ENCODE assay signal across 8 mouse cellular contexts in genomic region chr17:27422726-27423381, GRCm38 (mm10).
DNase-seq lines count a peak whose midpoint lies in the region; ATAC-seq and TF ChIP-seq lines count a peak whose summit lies in the region.

No protein-coding gene starts in this region.

- DNase-seq in lung, embryonic 14.5 days = peak; percentile 87
- DNase-seq in lung, postnatal 25 days (ENCODE audit: low spot score) = no peak
- DNase-seq in forelimb bud, embryonic 11.5 days (ENCODE audit: low read depth, low spot score) = peak; percentile 78
- DNase-seq in limb, embryonic 14.5 days (ENCODE audit: low spot score) = peak; percentile 67
- DNase-seq in right cerebral cortex, postnatal 10 days (ENCODE audit: low spot score in 2 of 2) = peak; percentile 82 to 85
- DNase-seq in B cell, adult 2 months = no peak

- no peaks in the 10 kb centered on the region for H3K36me3 ChIP-seq in lung, embryonic 14.5 days (ENCODE audit: insufficient read depth)
- H3K36me3 ChIP-seq in hindbrain, embryonic 16.5 days (ENCODE audit: control insufficient read depth, insufficient read depth, low read length) = no peaks in the 10 kb centered on the region
- no peaks in the 10 kb centered on the region for H3K36me3 ChIP-seq in limb, embryonic 14.5 days (ENCODE audit: control insufficient read depth, insufficient read depth, low read length)

- H3K4me3 ChIP-seq in lung, embryonic 14.5 days (ENCODE audit: low read depth, low read length) = no peak overlapping the region
- H3K4me3 ChIP-seq in hindbrain, embryonic 16.5 days (ENCODE audit: low read length) = no peak overlapping the region
- H3K4me3 ChIP-seq in limb, embryonic 14.5 days (replicated peaks; ENCODE audit: low read length) = no peak overlapping the region

- 20% methylated on average over 10 of the region's 10 CpGs for WGBS in lung, embryonic 14.5 days
- WGBS in hindbrain, embryonic 16.5 days = 12% methylated on average over 10 of the region's 10 CpGs
- WGBS in limb, embryonic 14.5 days = 9% methylated on average over 10 of the region's 10 CpGs

- no peak for TF ChIP-seq POLR2A in limb, embryonic 14.5 days (IDR thresholded peaks at IDR 0.05; ENCODE audit: borderline replicate concordance, extremely low read depth, insufficient read depth, insufficient read length)

- no peak overlapping the region; the same call in 1 of the 2 replicates for H3K4me2 ChIP-seq in lung, embryonic 14.5 days
- peak overlapping the region; percentile 2; the same call in 1 of the 2 replicates for H3K4me2 ChIP-seq in hindbrain, embryonic 16.5 days (ENCODE audit: low read length)
- peak overlapping the region; percentile 37 for H3K4me2 ChIP-seq in limb, embryonic 14.5 days (replicated peaks; ENCODE audit: low read depth, low read length, severe bottlenecking)

- TF ChIP-seq CTCF in lung, embryonic 14.5 days (IDR thresholded peaks at IDR 0.05; ENCODE audit: low read depth) = no peak

- peak overlapping the region; percentile 90 for H3K27ac ChIP-seq in lung, embryonic 14.5 days (ENCODE audit: low read depth)
- peak overlapping the region; percentile 5; the same call in 1 of the 2 replicates for H3K27ac ChIP-seq in hindbrain, embryonic 16.5 days (ENCODE audit: low read depth, low read length)
- H3K27ac ChIP-seq in limb, embryonic 14.5 days (replicated peaks; ENCODE audit: low read depth, low read length) = peak overlapping the region; percentile 78

- ATAC-seq in lung, embryonic 14.5 days (ENCODE audit: insufficient read depth) = peak; percentile 90
- ATAC-seq in hindbrain, embryonic 16.5 days = peak; percentile 85
- ATAC-seq in limb, embryonic 14.5 days (ENCODE audit: low FRiP score, low read depth) = peak; percentile 79
- ATAC-seq in granulocyte monocyte progenitor cell, adult 5-6 weeks (replicated peaks; ENCODE audit: poor library complexity, severe bottlenecking) = no peak

- no peak overlapping the region for H3K9ac ChIP-seq in lung, embryonic 14.5 days
- H3K9ac ChIP-seq in hindbrain, embryonic 16.5 days (ENCODE audit: low read depth, low read length) = peak overlapping the region; percentile 10; the same call in 1 of the 2 replicates
- no peak overlapping the region for H3K9ac ChIP-seq in limb, embryonic 14.5 days (ENCODE audit: low read depth, low read length, severe bottlenecking)

- H3K27me3 ChIP-seq in lung, embryonic 14.5 days (ENCODE audit: insufficient read depth, low read length) = no peaks in the 10 kb centered on the region
- no peaks in the 10 kb centered on the region for H3K27me3 ChIP-seq in hindbrain, embryonic 16.5 days (replicated peaks; ENCODE audit: control insufficient read depth, insufficient read depth, low read length)
- H3K27me3 ChIP-seq in limb, embryonic 14.5 days (ENCODE audit: control insufficient read depth, insufficient read depth, low read length) = no peaks in the 10 kb centered on the region

- H3K4me1 ChIP-seq in lung, embryonic 14.5 days (ENCODE audit: insufficient read depth) = 0 out of 2 replicates have a peak, but pooled peaks cover 6% of the 10 kb centered on the region
- H3K4me1 ChIP-seq in hindbrain, embryonic 16.5 days (ENCODE audit: control insufficient read depth, insufficient read depth, low read depth, low read length) = peaks cover 23% of the 10 kb centered on the region
- peaks cover 29% of the 10 kb centered on the region for H3K4me1 ChIP-seq in limb, embryonic 14.5 days (ENCODE audit: control insufficient read depth, insufficient read depth, low read length)

- H3K9me3 ChIP-seq in lung, embryonic 14.5 days (ENCODE audit: low read depth, low read length) = no peaks in the 10 kb centered on the region
- no peaks in the 10 kb centered on the region for H3K9me3 ChIP-seq in hindbrain, embryonic 16.5 days (ENCODE audit: control insufficient read depth, low read length)
- H3K9me3 ChIP-seq in limb, embryonic 14.5 days (ENCODE audit: control insufficient read depth, low read length) = peaks cover 2% of the 10 kb centered on the region; the same call in 1 of the 2 replicates

Comparison
In these comparisons a context has a peak if more than half of its experiments do, and no peak if none do; other contexts are left out.
1. DNase-seq: peak in lung, embryonic 14.5 days (single experiment), forelimb bud, embryonic 11.5 days (single experiment), limb, embryonic 14.5 days (single experiment) and right cerebral cortex, postnatal 10 days (2 of 2); none in lung, postnatal 25 days (single experiment) and B cell, adult 2 months (0 of 2).
2. H3K27ac ChIP-seq: peak in every context shown above with its lines; median percentile 90 in lung, embryonic 14.5 days; 78 in limb, embryonic 14.5 days; 5 in hindbrain, embryonic 16.5 days.